Mouse (Mus musculus) ES-E14 (cell line): Measurements from ENCODE around the gene Lin54.

Source experiments
- CHD2 ChIP-seq: IDR thresholded peaks from 2 replicates; pipeline ENCODE4 v1.6.1; 2014; ENCODE audit warnings: mild to moderate bottlenecking, low read depth, low read length, inconsistent platforms
- HCFC1 ChIP-seq: IDR thresholded peaks from 2 replicates; pipeline ENCODE4 v1.6.1; 2012; ENCODE audit warnings: low read length, inconsistent platforms, borderline replicate concordance; ENCODE audit not compliant: insufficient read depth
- MAFK ChIP-seq: IDR thresholded peaks from 2 replicates; pipeline ENCODE4 v1.6.1; 2014; ENCODE audit warnings: mild to moderate bottlenecking, low read depth, low read length, inconsistent platforms; ENCODE audit not compliant: insufficient read depth
- ZC3H11A ChIP-seq: IDR thresholded peaks from 2 replicates; pipeline ENCODE4 v1.6.1; 2012; ENCODE audit warnings: low read depth, mild to moderate bottlenecking, inconsistent platforms, low read length, borderline replicate concordance
- ZNF384 ChIP-seq: IDR thresholded peaks from 2 replicates; pipeline ENCODE4 v1.6.1; 2012; ENCODE audit warnings: low read depth, low read length, inconsistent platforms

GRCm38 (mm10) chr5:100437086-100437485 lies 63.4 kb downstream of the Lin54 start:
- TF ChIP-seq ZC3H11A (no peak), CHD2 (no peak), HCFC1 (no peak), ZNF384 (no peak), MAFK (no peak)
